9 mouse cellular contexts compared by ENCODE assay signal in genomic region chr19:59166879-59167278, GRCm38 (mm10). TPM values are rescaled to one million over a fixed set of nuclear protein-coding genes. Genes with fewer than 3 reads are reported as not detected.
DNase-seq lines count a peak whose midpoint lies in the region; ATAC-seq and TF ChIP-seq lines count a peak whose summit lies in the region.
"Had no signal": no experiment of that assay in that cellular context is flagged by ENCODE, and none has a peak within 500 bp of the region (broad histone marks: within the 10 kb centered on the region; RNA-seq: fewer than 3 reads in every experiment).

No protein-coding gene starts in this region.

- WGBS in heart, embryonic 13.5 days = 7% methylated on average over 13 of the region's 13 CpGs
- WGBS in hindbrain, postnatal 0 days = 5% methylated on average over 13 of the region's 13 CpGs
- WGBS in midbrain, embryonic 16.5 days = 3% methylated on average over 13 of the region's 13 CpGs

- H3K27me3 ChIP-seq in heart, embryonic 13.5 days (replicated peaks) = peaks cover 100% of the 10 kb centered on the region
- peaks cover 90% of the 10 kb centered on the region for H3K27me3 ChIP-seq in hindbrain, postnatal 0 days (ENCODE audit: insufficient read depth, low read length)
- peaks cover 40% of the 10 kb centered on the region for H3K27me3 ChIP-seq in midbrain, embryonic 16.5 days (ENCODE audit: control insufficient read depth, insufficient read depth, low read depth, low read length)

- H3K4me1 ChIP-seq in heart, embryonic 13.5 days = peaks cover 40% of the 10 kb centered on the region
- peaks cover 6% of the 10 kb centered on the region; the same call in 1 of the 2 replicates for H3K4me1 ChIP-seq in hindbrain, postnatal 0 days (ENCODE audit: insufficient read depth, low read length)
- peaks cover 14% of the 10 kb centered on the region for H3K4me1 ChIP-seq in midbrain, embryonic 16.5 days (ENCODE audit: control insufficient read depth, insufficient read depth, low read length)

- peak overlapping the region; percentile 80 for H3K4me2 ChIP-seq in heart, embryonic 13.5 days
- H3K4me2 ChIP-seq in hindbrain, postnatal 0 days (ENCODE audit: low read depth, low read length) = peak overlapping the region; percentile 49
- peak overlapping the region; percentile 61 for H3K4me2 ChIP-seq in midbrain, embryonic 16.5 days (ENCODE audit: low read length)

- peak overlapping the region; percentile 55 for H3K4me3 ChIP-seq in heart, embryonic 13.5 days
- peak overlapping the region; percentile 29; the same call in 1 of the 2 replicates for H3K4me3 ChIP-seq in hindbrain, postnatal 0 days (ENCODE audit: low read length)
- peak overlapping the region; percentile 33 for H3K4me3 ChIP-seq in midbrain, embryonic 16.5 days (ENCODE audit: low read depth, low read length)

- no peak overlapping the region for H3K27ac ChIP-seq in heart, embryonic 13.5 days (replicated peaks)
- no peak overlapping the region for H3K27ac ChIP-seq in hindbrain, postnatal 0 days
- H3K27ac ChIP-seq in midbrain, embryonic 16.5 days (ENCODE audit: low read length) = no peak overlapping the region

- peak; percentile 13; the same call in 1 of the 2 replicates for TF ChIP-seq CTCF in hindbrain, postnatal 0 days (IDR thresholded peaks at IDR 0.05; ENCODE audit: low read depth)

- ATAC-seq in heart, embryonic 13.5 days (ENCODE audit: extremely low read depth, insufficient number of reproducible peaks, low FRiP score, low TSS enrichment) = no peak
- ATAC-seq in hindbrain, postnatal 0 days = no peak
- no peak for ATAC-seq in midbrain, embryonic 16.5 days

- DNase-seq in heart, adult 18-20 months = no peak
- DNase-seq in embryo, embryonic 10.5 days (ENCODE audit: low spot score) = peak; percentile 78
- DNase-seq in hindbrain, postnatal 0 days (ENCODE audit: low spot score) = no peak
- DNase-seq in layer of hippocampus, adult 18-20 months (ENCODE audit: low spot score in 2 of 2) = no peak
- DNase-seq in frontal cortex, adult 2 months (ENCODE audit: extremely low spot score in 1 of 2, low spot score in 1 of 2) = no peak
- no peak for DNase-seq in cerebellum, postnatal 36 days
- DNase-seq: right cerebral cortex, adult 18-20 months had no signal

- H3K9me3 ChIP-seq in heart, embryonic 13.5 days = no peaks in the 10 kb centered on the region
- H3K9me3 ChIP-seq in hindbrain, postnatal 0 days (ENCODE audit: low read length) = no peaks in the 10 kb centered on the region
- no peaks in the 10 kb centered on the region for H3K9me3 ChIP-seq in midbrain, embryonic 16.5 days (replicated peaks; ENCODE audit: control insufficient read depth, low read length, poor library complexity, severe bottlenecking)

- no peaks in the 10 kb centered on the region for H3K36me3 ChIP-seq in heart, embryonic 13.5 days
- H3K36me3 ChIP-seq in hindbrain, postnatal 0 days (ENCODE audit: insufficient read depth, low read length) = no peaks in the 10 kb centered on the region
- no peaks in the 10 kb centered on the region for H3K36me3 ChIP-seq in midbrain, embryonic 16.5 days (ENCODE audit: control insufficient read depth, insufficient read depth, low read length)

- H3K9ac ChIP-seq in heart, embryonic 13.5 days = peak overlapping the region; percentile 70
- H3K9ac ChIP-seq in hindbrain, postnatal 0 days (replicated peaks; ENCODE audit: low read length) = no peak overlapping the region
- no peak overlapping the region for H3K9ac ChIP-seq in midbrain, embryonic 16.5 days (ENCODE audit: low read depth, low read length)

RNA-seq across cellular contexts. Expression of gene Vax1, which starts 3.0 kb away (rescaled TPM):
- not detected in 2 replicates for polyA plus RNA-seq in heart, embryonic 13.5 days (2015; fragmentation: Nextera tagmentation; extraction: Ambion mirVana)
- not detected for total RNA-seq in heart, adult 18-20 months (2021)
- total RNA-seq in hindbrain, postnatal 0 days (2014; rRNA removed) = not detected in 2 replicates
- polyA plus RNA-seq in hindbrain, postnatal 0 days (2015; fragmentation: Nextera tagmentation; extraction: Ambion mirVana) = not detected in 2 replicates
- polyA plus RNA-seq in midbrain, embryonic 16.5 days (2015; fragmentation: Nextera tagmentation; extraction: Ambion mirVana) = 0.36 and 0.41 TPM in 2 replicates
- total RNA-seq in layer of hippocampus, adult 18-20 months (2021) = 1 to 10 TPM in 1 of 2 experiments, under 1 TPM in 1; 0.62 to 1.7 TPM
- 2.8 and 2.9 TPM in 2 replicates for polyA plus RNA-seq in frontal cortex, adult 2 months (2012; rRNA removed)

RNA-seq across cellular contexts. Expression of gene Kcnk18, which starts 52.1 kb away (rescaled TPM):
- polyA plus RNA-seq in heart, embryonic 13.5 days (2015; fragmentation: Nextera tagmentation; extraction: Ambion mirVana) = not detected in 2 replicates
- not detected for total RNA-seq in heart, adult 18-20 months (2021)
- not detected in 2 replicates for total RNA-seq in hindbrain, postnatal 0 days (2014; rRNA removed)
- polyA plus RNA-seq in hindbrain, postnatal 0 days (2015; fragmentation: Nextera tagmentation; extraction: Ambion mirVana) = 0.05 TPM in 1 of 2 replicates, not detected in the other
- polyA plus RNA-seq in midbrain, embryonic 16.5 days (2015; fragmentation: Nextera tagmentation; extraction: Ambion mirVana) = 0.07 TPM in 1 of 2 replicates, not detected in the other
- not detected for total RNA-seq in layer of hippocampus, adult 18-20 months (2021)
- polyA plus RNA-seq in frontal cortex, adult 2 months (2012; rRNA removed) = not detected in 2 replicates
